Mouse (Mus musculus): ENCODE data around the gene Tbrg1.

The Tbrg1 gene

DNA sequence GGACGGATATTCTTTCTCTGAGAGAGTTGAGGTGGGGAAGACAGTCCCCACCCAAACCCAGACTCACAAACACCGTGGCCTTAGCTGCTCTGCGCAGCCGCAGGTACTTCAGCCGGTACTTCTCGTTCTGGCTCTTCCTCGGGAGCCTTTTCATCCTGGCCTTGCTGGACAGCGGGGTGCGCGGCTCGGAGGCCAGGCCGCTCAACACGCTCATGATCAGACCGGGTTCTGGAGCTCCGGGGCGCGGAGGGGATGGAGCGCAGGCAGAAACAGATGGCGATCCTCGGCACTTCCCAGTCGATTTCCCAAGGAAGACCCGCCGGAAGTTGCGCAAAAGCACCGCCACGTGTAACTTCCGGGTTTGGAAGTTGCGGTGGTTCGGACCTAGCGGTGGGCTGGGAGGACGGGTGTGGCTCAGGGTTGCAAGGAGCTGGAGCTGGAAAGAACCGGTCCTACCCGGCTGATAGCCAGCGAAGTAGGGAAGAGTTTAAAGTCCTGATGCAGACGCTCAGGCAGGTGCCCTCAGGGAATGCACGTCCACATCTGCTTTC lies at the start of gene Tbrg1:
Gene Tbrg1 (minus strand): TSS at position 382 of the 551 bp plus-strand sequence.
- peak; percentile 90 for DNase-seq (ENCODE audit: low spot score)

DNA sequence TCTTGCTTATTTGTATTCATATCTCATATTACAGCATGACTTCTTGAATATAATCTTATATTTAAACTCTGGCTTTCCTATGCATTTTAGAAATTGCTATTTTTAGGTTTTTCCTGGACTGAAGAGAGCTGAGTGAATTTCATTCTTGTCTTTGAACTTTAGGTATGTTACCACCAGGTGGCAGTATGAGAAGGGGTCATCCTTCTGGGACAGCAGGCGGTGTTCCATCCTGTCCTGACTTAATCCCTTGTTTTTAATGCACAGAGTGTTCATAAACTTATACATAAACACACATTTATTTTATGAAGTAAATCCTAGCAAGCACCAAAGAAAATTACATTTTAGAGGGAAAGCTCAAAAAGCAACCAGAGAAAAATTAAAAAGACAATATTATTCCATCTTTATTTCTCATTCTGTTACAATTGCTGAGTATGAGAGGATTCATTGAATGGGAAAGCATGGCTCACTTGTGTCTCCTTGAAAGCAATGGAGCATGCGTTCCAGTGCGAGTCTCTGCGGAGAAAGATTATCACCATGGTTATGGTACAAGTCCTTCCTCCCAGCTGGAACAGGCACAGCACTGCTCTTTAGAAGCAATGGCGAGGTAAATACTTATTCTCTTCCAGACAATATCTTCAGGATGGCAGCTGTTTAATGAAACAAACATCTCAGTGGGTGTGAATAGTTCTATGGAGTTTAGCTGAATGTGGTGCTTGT lies 33.0 kb upstream of the Tbrg1 start:
- no peak for DNase-seq (ENCODE audit: low spot score)

DNA sequence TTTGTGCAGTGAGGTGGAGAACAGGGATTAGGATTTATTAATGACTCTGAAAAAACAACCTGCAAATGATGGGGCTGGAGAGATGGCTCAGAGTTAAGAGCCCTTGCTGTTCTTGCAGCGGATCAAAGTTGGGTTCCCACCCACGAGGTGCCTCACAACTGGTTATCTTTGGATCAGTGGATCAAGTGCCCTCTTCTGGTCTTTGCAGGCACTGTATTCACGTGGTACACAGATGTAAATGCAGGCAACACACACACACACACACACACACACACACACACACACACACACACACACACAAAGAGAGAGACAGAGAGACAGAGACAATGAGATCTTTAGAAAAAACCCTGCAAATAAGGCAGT lies 30.8 kb upstream of the Tbrg1 start:
- DNase-seq (ENCODE audit: low spot score): no peak

DNA sequence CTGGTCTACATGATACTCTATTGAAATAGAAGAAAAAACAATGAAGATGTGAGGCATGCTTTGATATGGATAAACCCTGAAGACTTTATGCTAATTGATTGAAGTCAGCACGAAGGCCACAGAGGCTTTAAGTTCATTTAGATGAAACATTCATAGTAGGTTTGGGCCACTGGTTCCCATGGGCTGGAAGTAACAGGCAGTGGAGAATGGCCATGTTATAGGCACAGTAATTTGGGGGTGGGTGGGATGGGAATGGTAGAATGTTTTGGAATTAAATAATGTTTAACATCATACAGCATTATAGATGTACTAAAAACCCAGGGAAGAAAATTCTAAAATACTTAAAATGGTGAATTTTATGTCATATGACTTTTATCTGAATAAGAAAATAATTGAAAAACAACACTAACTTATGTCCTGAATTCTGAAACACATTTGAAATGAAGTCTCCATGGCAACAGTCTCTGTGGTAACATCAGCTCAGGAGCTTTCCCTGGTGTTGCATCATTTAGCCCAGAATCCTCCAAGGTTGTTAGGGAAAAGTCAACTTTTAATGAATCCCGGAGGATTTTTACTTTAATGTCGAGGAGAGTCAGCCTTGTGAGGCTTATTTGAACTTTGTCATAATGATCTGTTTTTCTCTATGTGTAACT lies 30.3 kb upstream of the Tbrg1 start:
- DNase-seq (ENCODE audit: low spot score): no peak

DNA sequence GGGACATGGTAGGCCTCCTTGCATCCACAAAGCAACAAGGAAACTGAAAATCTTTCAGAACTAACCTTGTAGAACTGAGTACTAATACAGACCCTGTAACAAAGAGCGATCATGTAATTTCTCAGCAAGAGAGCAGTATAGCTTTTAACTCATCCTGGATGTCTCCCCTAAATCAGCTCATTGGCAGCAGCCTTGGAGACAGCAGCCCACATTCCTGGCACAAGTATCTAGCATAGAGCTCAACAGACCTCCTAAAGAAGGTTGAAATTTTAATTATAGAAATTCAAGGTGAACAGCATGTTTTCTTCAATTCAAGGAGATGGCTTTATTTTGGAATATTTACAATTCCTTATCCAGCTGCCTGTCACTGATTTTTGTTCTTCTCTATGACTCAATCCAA lies 24.0 kb upstream of the Tbrg1 start:
- DNase-seq (ENCODE audit: low spot score): no peak

DNA sequence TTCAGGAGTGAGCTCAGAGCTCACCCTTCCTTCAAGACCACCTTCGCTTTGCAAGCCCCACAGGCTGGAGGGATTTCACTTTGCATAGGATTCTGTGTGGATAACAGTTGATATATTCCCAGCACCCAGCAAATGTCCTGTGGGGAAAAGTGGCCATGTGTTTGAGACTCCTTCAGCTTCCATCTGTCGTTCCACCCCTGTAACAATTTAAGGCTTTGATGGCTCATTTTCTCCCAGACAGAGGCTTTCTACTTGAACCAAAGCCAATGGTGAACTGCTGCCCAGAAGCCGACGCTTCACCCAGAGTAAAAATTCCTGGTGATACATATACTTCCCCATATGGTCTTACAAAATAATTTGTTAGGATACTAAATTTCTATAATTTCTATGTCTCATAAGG lies 18.2 kb upstream of the Tbrg1 start:
- no peak for DNase-seq (ENCODE audit: low spot score)

DNA sequence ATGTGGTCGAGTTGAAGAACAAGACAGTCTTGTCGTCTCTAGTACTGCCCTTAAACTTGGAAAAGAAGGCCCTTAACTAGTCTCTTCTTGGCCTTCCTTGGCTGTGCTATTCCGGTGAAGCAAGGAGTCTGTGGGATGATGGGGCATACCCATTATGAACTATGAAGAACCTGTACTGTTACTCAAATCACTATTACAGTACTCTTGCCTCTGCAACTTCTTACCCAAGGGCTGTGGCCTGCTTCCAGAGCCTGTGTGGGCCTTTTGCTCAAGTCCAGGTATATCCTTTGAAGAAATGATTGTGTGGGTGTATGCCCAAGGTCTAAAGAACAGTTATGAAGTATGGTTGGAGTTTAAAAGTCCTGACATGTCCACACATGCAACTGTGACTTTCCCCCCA lies 13.1 kb upstream of the Tbrg1 start:
- DNase-seq (ENCODE audit: low spot score): no peak

DNA sequence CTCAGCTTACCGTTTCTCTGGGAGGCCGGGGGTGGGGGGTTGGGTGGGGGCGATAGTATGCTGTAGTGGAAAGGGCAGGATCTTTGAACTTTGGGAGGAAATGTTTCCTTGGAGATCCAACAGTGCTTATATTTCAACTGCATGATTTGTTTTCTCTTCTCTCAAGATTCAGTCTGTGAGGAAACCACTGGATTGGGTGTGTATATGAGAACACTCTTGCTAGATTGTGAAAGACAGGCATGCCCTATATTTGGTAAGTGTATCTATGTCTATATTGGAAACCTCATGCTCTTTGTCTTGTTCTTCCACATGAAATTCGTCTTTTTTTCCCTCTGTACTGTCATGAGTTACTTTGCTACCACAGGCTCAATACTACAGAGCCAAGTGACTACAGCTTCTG lies 12.6 kb upstream of the Tbrg1 start:
- no peak for DNase-seq (ENCODE audit: low spot score)

DNA sequence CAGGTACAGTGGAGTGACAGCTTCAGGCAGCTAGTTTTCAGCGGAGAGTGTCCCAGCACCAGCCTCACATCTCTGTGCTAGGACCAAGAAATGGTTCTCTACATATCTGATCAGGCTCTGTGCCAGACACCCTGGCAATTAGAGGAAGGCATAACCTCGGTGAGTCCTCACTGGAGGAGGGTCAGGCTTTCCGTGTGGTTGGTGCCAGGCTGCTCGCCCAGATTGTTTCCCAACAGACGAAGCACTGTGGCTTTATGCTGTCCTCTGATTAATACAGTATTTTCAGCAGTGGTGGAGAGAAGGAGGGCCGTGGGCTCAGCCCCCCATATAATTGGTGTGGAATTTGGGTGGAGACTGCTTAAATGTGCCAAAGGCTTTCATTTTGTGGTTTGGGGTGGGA lies 12.0 kb upstream of the Tbrg1 start, which contains the start of gene Panx3:
Gene Panx3 (minus strand): TSS at position 121 of the 400 bp plus-strand sequence.
- peak; percentile 18 for DNase-seq (ENCODE audit: low spot score)

DNA sequence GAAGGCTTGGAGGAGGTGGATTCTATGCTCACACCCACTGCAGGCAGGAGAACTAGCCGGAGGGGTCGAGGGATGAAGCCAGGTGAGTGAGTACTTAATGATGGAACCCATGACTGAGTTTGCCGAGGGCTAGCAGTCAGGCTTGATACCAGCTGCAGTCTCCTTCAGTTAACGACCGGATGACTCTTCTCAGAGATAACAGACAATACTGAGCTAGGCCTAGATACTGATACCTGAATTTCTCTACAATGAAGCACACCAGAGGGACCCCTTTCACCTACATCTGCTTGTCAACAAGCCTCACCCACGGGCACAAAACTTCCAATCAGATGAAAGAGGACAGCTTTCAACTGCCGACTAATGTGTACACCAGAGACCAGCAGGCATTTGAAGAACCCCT lies 8.9 kb upstream of the Tbrg1 start:
- DNase-seq (ENCODE audit: low spot score): no peak

DNA sequence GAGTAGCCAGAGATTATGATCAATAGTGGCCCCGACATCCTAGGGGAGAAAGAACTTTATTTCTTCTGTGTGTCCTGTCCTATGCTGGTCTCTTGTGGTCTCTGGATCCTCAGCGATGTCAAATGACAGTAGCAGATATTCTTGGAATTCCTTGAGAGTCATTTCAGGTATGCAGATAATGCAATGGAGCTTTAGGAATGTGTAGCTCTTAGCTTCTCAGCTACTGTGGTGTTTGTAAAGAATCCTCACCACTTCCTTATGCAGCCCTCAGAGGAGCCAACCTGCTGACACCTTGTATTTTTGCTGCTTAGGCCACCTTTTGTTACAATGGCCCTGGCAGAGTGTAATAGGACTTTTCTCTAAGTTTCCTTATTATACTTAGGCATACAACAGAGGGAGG lies 7.5 kb upstream of the Tbrg1 start:
- no peak for DNase-seq (ENCODE audit: low spot score)

DNA sequence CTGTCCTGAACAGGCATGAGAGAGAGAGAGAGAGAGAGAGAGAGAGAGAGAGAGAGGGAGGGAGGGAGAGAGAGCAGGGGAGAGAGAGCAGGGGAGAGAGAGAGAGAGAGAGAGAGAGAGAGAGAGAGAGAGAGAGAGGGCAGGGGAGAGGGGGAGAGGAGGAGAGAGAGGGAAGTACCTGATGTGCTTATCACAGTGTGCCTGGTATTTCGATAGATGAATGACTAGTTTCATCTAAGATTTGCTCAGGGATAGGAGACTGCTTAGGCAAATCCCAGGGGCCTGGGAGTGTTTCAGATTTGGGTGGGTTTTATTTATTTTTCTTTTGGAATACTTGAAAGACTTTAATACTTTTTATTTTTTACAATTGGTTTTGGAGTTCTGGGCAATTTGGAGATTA lies 6.1 kb upstream of the Tbrg1 start:
- no peak for DNase-seq (ENCODE audit: low spot score)

DNA sequence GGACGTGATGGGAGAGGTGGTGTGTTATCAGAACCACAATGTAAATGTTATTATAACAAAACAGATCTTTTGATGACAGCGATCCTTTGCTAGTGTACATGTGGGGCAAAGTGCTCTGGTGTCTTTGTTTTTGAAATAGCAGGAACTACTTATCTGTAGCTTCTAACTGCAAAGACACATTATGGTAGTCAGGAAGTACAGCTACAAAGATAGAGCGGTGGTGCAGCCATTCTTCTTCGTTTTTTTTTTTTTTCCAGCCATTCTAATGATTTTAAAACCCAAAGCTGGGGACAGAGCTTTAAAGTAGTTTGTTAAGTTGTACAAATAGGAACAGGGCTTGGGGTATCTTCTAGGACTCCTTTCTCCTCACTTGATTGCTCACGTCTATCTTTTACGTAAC lies 2.3 kb upstream of the Tbrg1 start:
- no peak for DNase-seq (ENCODE audit: low spot score)

DNA sequence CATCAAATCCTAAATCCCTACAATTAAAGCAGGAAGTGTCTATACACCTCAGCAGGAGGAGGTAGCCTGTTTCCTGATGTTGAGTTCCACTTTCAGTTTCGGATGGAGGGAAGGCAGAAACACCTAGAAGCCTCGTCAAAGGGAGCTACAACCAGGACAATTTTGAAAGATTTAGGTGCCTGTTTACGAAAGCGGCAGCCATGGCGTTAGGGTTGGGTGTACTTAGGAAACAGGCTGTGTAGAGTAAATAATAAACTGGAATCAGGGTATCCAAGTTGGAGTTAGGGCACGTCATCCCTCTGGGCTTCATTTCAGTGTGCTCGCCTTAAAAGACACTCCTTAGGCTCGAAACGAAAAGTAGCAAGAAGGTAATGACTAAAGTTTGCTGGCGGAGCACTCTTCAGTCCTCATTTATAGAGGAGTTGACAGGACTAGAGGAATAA lies 652 bp downstream of the Tbrg1 start:
- peak; percentile 5 for DNase-seq (ENCODE audit: low spot score)

DNA sequence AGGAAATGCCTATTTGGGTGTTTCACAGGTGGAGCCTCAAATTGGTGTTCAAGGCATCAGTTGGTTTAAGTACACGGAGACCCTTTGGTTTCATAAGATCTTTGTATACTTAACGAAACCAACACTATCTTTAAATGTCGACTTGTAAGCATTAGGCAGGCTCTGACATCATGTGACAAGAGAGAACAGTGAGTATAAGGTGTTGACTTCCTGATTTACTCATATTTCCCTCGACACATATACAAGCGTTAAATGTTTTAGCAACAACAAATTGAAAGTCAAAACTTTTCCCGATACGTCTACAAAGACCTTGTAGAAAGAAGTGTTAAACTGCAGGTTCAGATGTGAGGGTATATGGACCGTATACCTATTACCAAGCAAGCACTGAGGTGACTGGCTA lies 1.2 kb downstream of the Tbrg1 start:
- no peak for DNase-seq (ENCODE audit: low spot score)

DNA sequence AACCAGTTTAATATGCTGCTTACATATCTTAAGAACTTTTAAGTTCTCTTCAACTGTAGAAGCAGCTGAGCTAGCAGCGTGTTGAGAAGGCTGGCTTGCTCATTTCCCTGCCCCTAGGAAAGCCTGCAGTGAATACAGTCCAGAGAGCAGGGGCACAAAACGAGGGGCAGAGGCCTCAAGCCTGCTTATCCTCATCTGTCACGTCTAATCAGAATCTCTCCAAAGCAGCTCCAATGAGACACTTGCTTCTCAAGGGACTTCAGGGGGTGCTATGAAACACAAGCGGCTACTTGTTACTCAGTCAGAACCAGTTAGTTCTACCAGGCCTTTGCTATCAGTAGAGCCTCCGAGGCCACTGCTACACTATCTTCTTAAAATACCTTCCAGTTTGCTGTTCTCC lies 3.3 kb downstream of the Tbrg1 start:
- no peak for DNase-seq (ENCODE audit: low spot score)

DNA sequence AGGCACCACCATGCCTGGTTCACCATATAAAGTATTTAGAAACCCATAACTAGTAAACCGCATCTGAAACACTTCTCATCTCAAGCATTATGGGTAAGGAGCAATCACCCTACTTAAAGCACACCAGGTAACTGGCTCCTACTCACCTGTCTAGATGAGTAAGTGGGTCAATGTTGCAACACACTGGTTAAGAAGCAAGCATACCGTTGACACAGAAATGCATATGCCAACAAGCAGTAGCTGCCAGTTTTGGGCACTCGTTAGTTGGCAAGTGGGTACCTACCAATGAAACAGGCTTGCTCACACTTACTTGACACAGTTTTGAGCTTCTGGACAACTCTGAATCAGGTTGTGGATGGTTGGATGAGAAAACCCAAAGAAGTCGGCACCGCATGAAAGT lies 6.5 kb downstream of the Tbrg1 start:
- no peak for DNase-seq (ENCODE audit: low spot score)

DNA sequence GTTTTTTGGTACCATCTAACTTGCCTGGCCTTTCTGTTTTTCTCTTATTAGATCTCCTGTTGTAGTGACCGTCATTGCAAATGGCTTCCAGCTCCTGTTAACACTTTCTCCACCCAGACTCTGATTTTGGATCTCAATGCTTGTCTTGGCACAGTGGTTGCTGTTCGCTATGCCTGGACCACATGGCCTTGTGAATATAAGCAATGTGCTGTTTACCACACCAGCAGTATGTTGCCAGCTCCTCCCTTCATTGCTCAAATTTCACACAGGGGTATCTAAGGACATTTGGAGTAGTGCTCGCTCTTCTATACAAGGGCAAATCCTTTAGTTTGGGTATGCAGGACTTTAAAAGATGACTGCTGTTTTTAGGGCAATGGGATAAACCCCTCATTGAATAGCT lies 10.9 kb downstream of the Tbrg1 start:
- DNase-seq (ENCODE audit: low spot score): no peak

DNA sequence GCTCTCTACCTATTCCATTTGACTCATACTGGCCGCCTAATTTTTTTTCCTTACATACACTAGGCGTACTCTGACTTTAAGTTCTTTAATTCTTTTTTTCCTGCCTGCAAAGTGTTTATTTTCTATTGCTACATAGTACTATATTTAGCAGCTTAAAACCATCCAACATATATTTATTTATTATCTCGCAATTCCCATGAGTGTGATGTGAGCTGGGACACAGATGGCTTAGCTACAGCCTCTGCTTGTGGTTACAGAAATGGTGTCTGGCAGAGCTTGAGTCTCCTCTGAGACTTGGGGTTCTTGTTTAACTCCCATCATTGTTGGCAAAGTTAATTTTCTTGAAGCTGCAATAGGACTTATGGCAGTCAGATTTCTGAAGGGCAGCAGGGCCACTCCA lies 18.4 kb downstream of the Tbrg1 start:
- no peak for DNase-seq (ENCODE audit: low spot score)

DNA sequence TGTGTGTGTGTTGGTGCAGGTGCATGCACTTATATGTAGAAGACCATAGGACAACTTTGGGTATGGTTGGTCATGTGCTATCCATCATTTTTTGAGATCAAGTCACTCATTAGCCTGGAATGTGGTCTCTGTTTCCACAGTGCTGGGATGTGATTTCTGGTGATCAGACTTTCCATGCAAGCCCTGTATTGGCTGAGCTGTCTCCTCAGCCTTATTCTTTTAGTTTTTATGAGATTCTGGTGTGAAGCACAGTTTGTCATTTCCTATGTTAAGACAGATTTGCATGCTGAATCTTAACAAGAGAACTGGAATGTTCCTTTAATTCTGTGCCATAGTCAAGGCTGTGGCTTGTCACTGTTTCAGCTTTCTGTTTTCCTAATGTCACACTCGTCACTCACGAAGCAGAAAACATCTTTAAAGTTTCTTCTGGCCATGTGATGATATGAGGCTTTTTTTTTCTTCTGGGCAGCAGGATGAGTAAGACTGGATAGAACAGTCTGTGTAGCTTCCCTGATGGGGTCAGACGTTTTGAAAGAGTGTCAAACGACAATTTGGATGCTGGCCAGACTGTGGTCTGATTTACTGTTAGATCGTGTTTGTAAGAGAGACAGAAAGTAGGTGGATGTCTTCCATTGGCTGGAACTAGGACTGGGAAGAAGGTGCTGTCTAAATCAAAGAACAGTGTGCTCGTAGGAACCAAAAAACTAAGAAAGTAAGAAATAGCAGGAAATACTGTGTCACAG lies 20.1 kb downstream of the Tbrg1 start:
- DNase-seq (ENCODE audit: low spot score): no peak

DNA sequence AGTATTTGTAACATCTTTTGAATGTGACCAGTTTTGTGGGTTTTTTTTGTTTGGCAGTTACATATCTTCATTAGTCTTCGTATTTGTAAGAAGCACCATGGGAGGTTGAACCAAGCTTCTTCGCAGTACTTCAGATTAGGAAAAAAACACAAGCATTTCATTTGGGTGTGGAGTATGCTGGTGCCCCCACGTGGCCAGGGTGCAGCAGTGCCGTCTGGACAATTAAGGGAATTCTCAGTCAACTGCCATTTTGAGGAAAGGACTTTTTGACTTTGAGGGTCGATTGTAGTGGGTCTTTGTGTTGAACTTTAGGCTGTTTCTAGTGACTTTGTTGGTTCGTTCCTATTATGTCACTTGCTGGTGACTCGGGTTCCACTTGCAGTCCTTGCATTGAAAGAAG lies 20.8 kb downstream of the Tbrg1 start:
- peak; percentile 29 for DNase-seq (ENCODE audit: low spot score)

DNA sequence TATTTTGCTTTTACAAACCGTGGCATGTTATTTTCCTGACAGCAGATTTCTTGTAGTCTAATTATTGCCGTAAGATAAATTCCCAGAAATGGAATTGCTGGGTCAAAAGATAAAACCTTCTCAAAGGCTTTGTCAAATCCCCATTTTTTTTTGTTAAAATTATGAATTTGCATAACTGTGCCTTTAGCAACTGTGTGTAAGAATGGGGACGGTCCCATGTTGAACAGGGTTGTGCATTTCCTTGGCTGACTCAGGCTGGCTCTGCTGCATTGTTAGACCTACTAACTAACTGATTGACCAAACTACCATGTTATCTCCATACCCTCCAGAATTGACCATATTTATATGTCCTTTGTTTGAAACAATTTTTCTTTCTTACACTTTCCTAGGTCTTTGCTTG lies 22.8 kb downstream of the Tbrg1 start:
- no peak for DNase-seq (ENCODE audit: low spot score)

DNA sequence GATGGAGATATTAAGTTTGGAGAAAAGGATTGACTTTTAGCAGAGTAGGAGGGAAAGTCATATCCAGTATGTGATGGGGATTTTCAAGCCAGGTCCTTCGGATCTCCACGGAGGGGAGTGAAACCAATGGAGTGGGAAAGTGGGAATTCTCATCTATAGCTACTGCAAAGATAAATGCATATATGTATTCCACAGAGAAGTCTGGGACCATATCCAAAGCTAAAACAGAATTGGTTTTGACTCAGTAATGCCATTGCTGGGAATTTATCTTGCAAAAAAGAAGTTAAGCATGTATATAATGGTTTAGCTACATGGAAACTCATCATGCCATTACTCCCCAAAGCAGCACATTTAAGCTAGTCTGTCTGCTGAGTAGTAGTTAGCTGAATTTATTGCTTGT lies 24.8 kb downstream of the Tbrg1 start:
- no peak for DNase-seq (ENCODE audit: low spot score)

Data from urinary bladder, postnatal 14 days (tissue).